Mouse (Mus musculus): ENCODE results near the gene Fmo4. TPM values are rescaled to one million over a fixed set of nuclear protein-coding genes. Genes with fewer than 3 reads are reported as not detected.
"Not testable (repeated sequence)": the region's sequence is repeated elsewhere in the genome, so short reads cannot be mapped to it uniquely, and the experiment has no call there.

Fmo4 gene
- polyA plus RNA-seq, 1 experiment from 2014 or later = 0.27 TPM

- not testable (repeated sequence) for DNase-seq (ENCODE audit: low spot score); H3K36me3 ChIP-seq; H3K4me1 ChIP-seq (replicated peaks); H3K27ac ChIP-seq; H3K27me3 ChIP-seq (ENCODE audit: insufficient read depth, poor library complexity, severe bottlenecking); H3K9me3 ChIP-seq; H3K4me3 ChIP-seq
- WGBS = 92% methylated on average over 2 of the region's 2 CpGs
Observed at GRCm38 (mm10) chr1:162781035-162781434, 32.7 kb downstream of the Fmo4 start.

GRCm38 (mm10) chr1:162777943-162778538, 35.7 kb downstream of the Fmo4 start:
- Histone ChIP-seq H3K27me3 (ENCODE audit: insufficient read depth, poor library complexity, severe bottlenecking) (no peaks in the 10 kb centered on the region), H3K4me3 (no peak overlapping the region), H3K36me3 (no peaks in the 10 kb centered on the region), H3K27ac (no peak overlapping the region), H3K4me1 (replicated peaks) (no peaks in the 10 kb centered on the region), H3K9me3 (no peaks in the 10 kb centered on the region)
- 88% methylated on average over 5 of the region's 5 CpGs for WGBS
- no peak for DNase-seq (ENCODE audit: low spot score)

- no peak for DNase-seq (ENCODE audit: low spot score)
- Histone ChIP-seq H3K27ac (no peak overlapping the region), H3K27me3 (ENCODE audit: insufficient read depth, poor library complexity, severe bottlenecking) (no peaks in the 10 kb centered on the region), H3K4me3 (no peak overlapping the region), H3K9me3 (no peaks in the 10 kb centered on the region), H3K36me3 (no peaks in the 10 kb centered on the region), H3K4me1 (replicated peaks) (peaks cover 3% of the 10 kb centered on the region; the same call in 1 of the 2 replicates)
- WGBS = 79% methylated on average over 4 of the region's 4 CpGs
Observed at GRCm38 (mm10) chr1:162773661-162774060, 40.1 kb downstream of the Fmo4 start.

- 66% methylated on average over 4 of the region's 4 CpGs for WGBS
- Histone ChIP-seq H3K27ac (no peak overlapping the region), H3K36me3 (no peaks in the 10 kb centered on the region), H3K27me3 (ENCODE audit: insufficient read depth, poor library complexity, severe bottlenecking) (no peaks in the 10 kb centered on the region), H3K4me3 (no peak overlapping the region), H3K9me3 (no peaks in the 10 kb centered on the region), H3K4me1 (replicated peaks) (peaks cover 3% of the 10 kb centered on the region; the same call in 1 of the 2 replicates)
- DNase-seq (ENCODE audit: low spot score) = no peak
Observed at GRCm38 (mm10) chr1:162771617-162772360, 42.0 kb downstream of the Fmo4 start.

GRCm38 (mm10) chr1:162752009-162752408, 61.8 kb downstream of the Fmo4 start:
- WGBS = 92% methylated on average over 6 of the region's 6 CpGs
- no peak overlapping the region for H3K27ac ChIP-seq
- H3K4me3 ChIP-seq = no peak overlapping the region
- H3K36me3 ChIP-seq = no peaks in the 10 kb centered on the region
- no peaks in the 10 kb centered on the region for H3K4me1 ChIP-seq (replicated peaks)
- no peak for DNase-seq (ENCODE audit: low spot score)
- H3K27me3 ChIP-seq (ENCODE audit: insufficient read depth, poor library complexity, severe bottlenecking) = no peaks in the 10 kb centered on the region
- H3K9me3 ChIP-seq = no peaks in the 10 kb centered on the region

- WGBS = 72% methylated on average over 7 of the region's 7 CpGs
- H3K36me3 ChIP-seq = no peaks in the 10 kb centered on the region
- no peaks in the 10 kb centered on the region for H3K9me3 ChIP-seq
- H3K27me3 ChIP-seq (ENCODE audit: insufficient read depth, poor library complexity, severe bottlenecking) = no peaks in the 10 kb centered on the region
- H3K4me3 ChIP-seq = no peak overlapping the region
- no peak overlapping the region for H3K27ac ChIP-seq
- DNase-seq (ENCODE audit: low spot score) = no peak
- H3K4me1 ChIP-seq (replicated peaks) = no peaks in the 10 kb centered on the region
Observed at GRCm38 (mm10) chr1:162749607-162750006, 64.2 kb downstream of the Fmo4 start.

GRCm38 (mm10) chr1:162748761-162749160, 65.0 kb downstream of the Fmo4 start:
- 86% methylated on average over 5 of the region's 5 CpGs for WGBS
- Histone ChIP-seq H3K4me3 (no peak overlapping the region), H3K27me3 (ENCODE audit: insufficient read depth, poor library complexity, severe bottlenecking) (no peaks in the 10 kb centered on the region), H3K27ac (no peak overlapping the region), H3K4me1 (replicated peaks) (no peaks in the 10 kb centered on the region), H3K9me3 (no peaks in the 10 kb centered on the region), H3K36me3 (no peaks in the 10 kb centered on the region)
- no peak for DNase-seq (ENCODE audit: low spot score)

Other genes starting within 250 kb of the Fmo4 start
- gene Vamp4, start 243.5 kb downstream of the Fmo4 start, polyA plus RNA-seq (2016; fragmentation: Nextera tagmentation; extraction: Ambion mirVana) = 52.3 and 52.5 TPM in 2 replicates
- 0.09 and 0.10 TPM in 2 replicates for gene Myoc, start 174.8 kb downstream of the Fmo4 start, polyA plus RNA-seq (2016; fragmentation: Nextera tagmentation; extraction: Ambion mirVana)
- gene Myocos, start 155.8 kb downstream of the Fmo4 start, polyA plus RNA-seq (2016; fragmentation: Nextera tagmentation; extraction: Ambion mirVana) = not detected in 2 replicates
- gene Prrc2c, start 73.4 kb downstream of the Fmo4 start, polyA plus RNA-seq (2016; fragmentation: Nextera tagmentation; extraction: Ambion mirVana) = 134 and 143 TPM in 2 replicates
- gene Fmo1, start 52.6 kb upstream of the Fmo4 start, polyA plus RNA-seq (2016; fragmentation: Nextera tagmentation; extraction: Ambion mirVana) = 11.3 and 11.6 TPM in 2 replicates
- gene Fmo2, start 84.8 kb upstream of the Fmo4 start, polyA plus RNA-seq (2016; fragmentation: Nextera tagmentation; extraction: Ambion mirVana) = not detected in 2 replicates
- not detected in 2 replicates for gene Fmo6, start 123.5 kb upstream of the Fmo4 start, polyA plus RNA-seq (2016; fragmentation: Nextera tagmentation; extraction: Ambion mirVana)
- gene Fmo3, start 170.6 kb upstream of the Fmo4 start, polyA plus RNA-seq (2016; fragmentation: Nextera tagmentation; extraction: Ambion mirVana) = not detected in 2 replicates

All from hindbrain, embryonic 10.5 days (tissue).